Mouse (Mus musculus) liver, postnatal 0 days (tissue): ENCODE results near the gene Kcnk7.

Experiments
- CTCF ChIP-seq: sonication (generic); IDR thresholded peaks from 2 replicates; pipeline ENCODE4 v1.5.1; 2016; ENCODE audit warnings: antibody characterized with exemption, low read depth
- EP300 ChIP-seq: IDR thresholded peaks from 2 replicates; pipeline ENCODE4 v1.6.1; 2016; ENCODE audit warnings: antibody characterized with exemption, low read depth, mild to moderate bottlenecking

DNA sequence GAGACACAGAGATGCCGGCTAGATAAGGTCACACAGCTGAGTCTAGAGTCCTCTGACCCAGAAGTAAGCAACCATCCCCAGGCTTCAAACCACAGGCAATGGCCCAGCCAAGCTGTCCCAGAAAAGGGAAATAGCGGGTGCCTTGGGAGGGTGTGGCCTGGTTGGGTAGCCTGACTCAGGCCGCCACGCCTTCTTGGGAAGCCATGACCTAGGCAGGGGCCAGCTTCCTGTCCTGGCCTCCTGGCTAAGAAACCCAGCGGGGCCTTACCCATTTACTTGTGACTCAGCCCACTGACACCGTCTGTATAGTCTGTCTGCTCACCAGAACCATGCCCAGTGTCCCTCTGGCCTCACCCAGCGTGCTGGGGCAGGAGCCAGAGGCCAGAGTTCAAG lies 20.4 kb downstream of the Kcnk7 start:
- TF ChIP-seq EP300 (peak; percentile 43; the same call in 1 of the 2 replicates), CTCF (no peak)
